Mouse (Mus musculus) embryonic facial prominence, embryonic 14.5 days (tissue): ENCODE results near the gene Crtam. TPM values are rescaled to one million over a fixed set of nuclear protein-coding genes. Genes with fewer than 3 reads are reported as not detected.

ENCODE experiments used
- ATAC-seq: fragments of 200-750 bp; cut with Nextera tagmentation; 2 replicates; pipeline ENCODE4 v1.8.0; 2017; ENCODE audit warnings: low read depth, moderate number of reproducible peaks, moderate TSS enrichment
- DNase-seq: peaks from one replicate; pipeline ENCODE4 v3.0.0-alpha.2; 2015; ENCODE audit warnings: low spot score
- H3K27ac ChIP-seq: fragments of 300-500 bp; sonication (generic); replicated peaks from 2 replicates; pipeline ENCODE4 v1.5.1; 2014; ENCODE audit warnings: low read depth, mild to moderate bottlenecking, low read length, moderate library complexity
- H3K27me3 ChIP-seq: fragments of 300-500 bp; sonication (generic); replicated peaks from 2 replicates; pipeline ENCODE4 v1.6.1; 2014; ENCODE audit warnings: low read length; ENCODE audit not compliant: control insufficient read depth, insufficient read depth
- H3K36me3 ChIP-seq: fragments of 300-500 bp; sonication (generic); 2 replicates; pipeline ENCODE4 v1.6.1; 2014; ENCODE audit warnings: low read length, mixed read lengths; ENCODE audit not compliant: control insufficient read depth, insufficient read depth
- H3K4me1 ChIP-seq: fragments of 300-500 bp; sonication (generic); 2 replicates; pipeline ENCODE4 v1.6.1; 2014; ENCODE audit warnings: antibody characterized with exemption, low read length; ENCODE audit not compliant: control insufficient read depth, insufficient read depth
- H3K4me2 ChIP-seq: fragments of 300-500 bp; sonication (generic); 2 replicates; pipeline ENCODE4 v1.6.1; 2014; ENCODE audit warnings: low read depth, mild to moderate bottlenecking, low read length, moderate library complexity, mixed read lengths
- H3K4me3 ChIP-seq: fragments of 300-500 bp; sonication (generic); 2 replicates; pipeline ENCODE4 v1.5.1; 2014; ENCODE audit warnings: low read depth, mild to moderate bottlenecking, low read length
- H3K9ac ChIP-seq: fragments of 300-500 bp; sonication (generic); 2 replicates; pipeline ENCODE4 v1.6.1; 2014; ENCODE audit warnings: low read depth, mild to moderate bottlenecking, low read length, moderate library complexity, mixed read lengths
- H3K9me3 ChIP-seq: fragments of 300-500 bp; sonication (generic); 2 replicates; pipeline ENCODE4 v1.6.1; 2016; ENCODE audit warnings: low read length; ENCODE audit not compliant: control insufficient read depth
- WGBS: fragments of 180-500 bp; shearing (Covaris S2); extraction: QIAGEN DNeasy Blood & Tissue Kit; methylation state at CpG from one replicate; pipeline ENCODE4 v1.1.7; 2014; 5-methylcytosine and 5-hydroxymethylcytosine counted together
- polyA plus RNA-seq: library from polyadenylated mRNA; unstranded; fragments of >200 nt; fragmentation: Nextera tagmentation; extraction: Ambion mirVana; gene quantifications from 2 replicates; pipeline ENCODE4 v1.2.1, GENCODE M21; 2014

Crtam gene
- polyA plus RNA-seq, 1 experiment from 2014 or later: not detected

- ATAC-seq: no peak
These were observed 17.3 kb upstream of the Crtam start for GRCm38 (mm10) chr9:41021690-41022089.

GRCm38 (mm10) chr9:41020486-41020885 lies 16.1 kb upstream of the Crtam start:
- Histone ChIP-seq H3K36me3 (no peaks in the 10 kb centered on the region), H3K9ac (no peak overlapping the region), H3K4me1 (no peaks in the 10 kb centered on the region), H3K9me3 (no peaks in the 10 kb centered on the region), H3K27me3 (no peaks in the 10 kb centered on the region), H3K27ac (no peak overlapping the region), H3K4me2 (no peak overlapping the region), H3K4me3 (no peak overlapping the region)
- DNase-seq (no peak), ATAC-seq (no peak)
- 83% methylated on average over 3 of the region's 3 CpGs for WGBS

More at GRCm38 (mm10) chr9:41021690-41022089, 17.3 kb upstream of the Crtam start:
- no peaks in the 10 kb centered on the region for H3K36me3 ChIP-seq
- H3K4me1 ChIP-seq: no peaks in the 10 kb centered on the region
- no peak overlapping the region for H3K4me2 ChIP-seq
- WGBS: 77% methylated on average over 3 of the region's 3 CpGs
- H3K27ac ChIP-seq: no peak overlapping the region
- no peak overlapping the region for H3K4me3 ChIP-seq
- no peaks in the 10 kb centered on the region for H3K27me3 ChIP-seq
- DNase-seq: no peak
- H3K9me3 ChIP-seq: no peaks in the 10 kb centered on the region
- H3K9ac ChIP-seq: no peak overlapping the region

GRCm38 (mm10) chr9:41014512-41014911 lies 10.1 kb upstream of the Crtam start:
- Histone ChIP-seq H3K4me1 (no peaks in the 10 kb centered on the region), H3K9ac (no peak overlapping the region), H3K27me3 (no peaks in the 10 kb centered on the region), H3K4me3 (no peak overlapping the region), H3K4me2 (no peak overlapping the region), H3K27ac (no peak overlapping the region), H3K36me3 (no peaks in the 10 kb centered on the region), H3K9me3 (no peaks in the 10 kb centered on the region)
- WGBS: 49% methylated on average over 4 of the region's 4 CpGs
- no peak for DNase-seq
- no peak for ATAC-seq

GRCm38 (mm10) chr9:41012456-41012855 lies 8.0 kb upstream of the Crtam start:
- DNase-seq: no peak
- Histone ChIP-seq H3K27ac (no peak overlapping the region), H3K4me1 (no peaks in the 10 kb centered on the region), H3K4me2 (no peak overlapping the region), H3K9ac (no peak overlapping the region), H3K36me3 (no peaks in the 10 kb centered on the region), H3K9me3 (no peaks in the 10 kb centered on the region), H3K27me3 (no peaks in the 10 kb centered on the region), H3K4me3 (no peak overlapping the region)
- ATAC-seq: no peak
- WGBS: 85% methylated on average over 5 of the region's 5 CpGs

- Histone ChIP-seq H3K4me1 (no peaks in the 10 kb centered on the region), H3K27me3 (no peaks in the 10 kb centered on the region), H3K9ac (no peak overlapping the region), H3K36me3 (no peaks in the 10 kb centered on the region), H3K27ac (no peak overlapping the region), H3K9me3 (no peaks in the 10 kb centered on the region), H3K4me3 (no peak overlapping the region), H3K4me2 (no peak overlapping the region)
- WGBS: 67% methylated on average over 13 of the region's 13 CpGs
- ATAC-seq: no peak
- DNase-seq: no peak
These were observed 7.3 kb upstream of the Crtam start for GRCm38 (mm10) chr9:41011512-41012436.

- WGBS: 15% methylated on average over 1 of the region's 1 CpGs
- no peak for DNase-seq
These were observed 3.4 kb upstream of the Crtam start for GRCm38 (mm10) chr9:41007785-41008184.

GRCm38 (mm10) chr9:40997116-40997779 lies 7.2 kb downstream of the Crtam start:
- H3K9me3 ChIP-seq: no peaks in the 10 kb centered on the region
- H3K27me3 ChIP-seq: no peaks in the 10 kb centered on the region
- no peaks in the 10 kb centered on the region for H3K36me3 ChIP-seq
- peaks cover 4% of the 10 kb centered on the region; the same call in 1 of the 2 replicates for H3K4me1 ChIP-seq
- H3K27ac ChIP-seq: no peak overlapping the region
- ATAC-seq (no peak), DNase-seq (no peak)
- H3K4me3 ChIP-seq: no peak overlapping the region
- H3K4me2 ChIP-seq: no peak overlapping the region
- H3K9ac ChIP-seq: no peak overlapping the region
- WGBS: 88% methylated on average over 7 of the region's 7 CpGs

More at GRCm38 (mm10) chr9:41007785-41008184, 3.4 kb upstream of the Crtam start:
- no peak for ATAC-seq
- Histone ChIP-seq H3K36me3 (no peaks in the 10 kb centered on the region), H3K9me3 (no peaks in the 10 kb centered on the region), H3K4me3 (no peak overlapping the region), H3K27me3 (no peaks in the 10 kb centered on the region), H3K4me2 (no peak overlapping the region), H3K27ac (no peak overlapping the region), H3K4me1 (no peaks in the 10 kb centered on the region), H3K9ac (no peak overlapping the region)

GRCm38 (mm10) chr9:40994075-40994474 lies 10.4 kb downstream of the Crtam start:
- H3K27ac ChIP-seq: no peak overlapping the region
- H3K4me2 ChIP-seq: no peak overlapping the region
- H3K36me3 ChIP-seq: no peaks in the 10 kb centered on the region
- no peaks in the 10 kb centered on the region for H3K4me1 ChIP-seq
- H3K27me3 ChIP-seq: no peaks in the 10 kb centered on the region
- 65% methylated on average over 5 of the region's 5 CpGs for WGBS
- no peak overlapping the region for H3K9ac ChIP-seq
- DNase-seq (no peak), ATAC-seq (no peak)
- no peak overlapping the region for H3K4me3 ChIP-seq
- H3K9me3 ChIP-seq: no peaks in the 10 kb centered on the region
